Mouse (Mus musculus): ENCODE results near the gene D630045J12Rik.

Gene D630045J12Rik

GRCm38 (mm10) chr6:38242295-38242830 lies 11.4 kb downstream of the D630045J12Rik start:
- no peak for DNase-seq (ENCODE audit: low spot score in 2 of 2)

- no peak for DNase-seq (ENCODE audit: low spot score in 2 of 2)
These were observed 12.3 kb downstream of the D630045J12Rik start for GRCm38 (mm10) chr6:38241508-38241907.

- no peak for DNase-seq (ENCODE audit: low spot score in 2 of 2)
These were observed 13.2 kb downstream of the D630045J12Rik start for GRCm38 (mm10) chr6:38240618-38241017.

- DNase-seq (ENCODE audit: low spot score in 2 of 2): no peak
These were observed 15.4 kb downstream of the D630045J12Rik start for GRCm38 (mm10) chr6:38238382-38238781.

- DNase-seq (ENCODE audit: low spot score in 2 of 2): no peak
These were observed 17.7 kb downstream of the D630045J12Rik start for GRCm38 (mm10) chr6:38235991-38236658.

- no peak for DNase-seq (ENCODE audit: low spot score in 2 of 2)
These were observed 20.0 kb downstream of the D630045J12Rik start for GRCm38 (mm10) chr6:38233803-38234202.

- no peak for DNase-seq (ENCODE audit: low spot score in 2 of 2)
These were observed 20.9 kb downstream of the D630045J12Rik start for GRCm38 (mm10) chr6:38232917-38233316.

GRCm38 (mm10) chr6:38231994-38232393 lies 21.8 kb downstream of the D630045J12Rik start:
- DNase-seq (ENCODE audit: low spot score in 2 of 2): no peak

GRCm38 (mm10) chr6:38224079-38224478 lies 29.7 kb downstream of the D630045J12Rik start:
- no peak for DNase-seq (ENCODE audit: low spot score in 2 of 2)

GRCm38 (mm10) chr6:38219261-38219660 lies 34.5 kb downstream of the D630045J12Rik start:
- no peak for DNase-seq (ENCODE audit: low spot score in 2 of 2)

- DNase-seq (ENCODE audit: low spot score in 2 of 2): no peak
These were observed 38.2 kb downstream of the D630045J12Rik start for GRCm38 (mm10) chr6:38215448-38216110.

GRCm38 (mm10) chr6:38207621-38208020 lies 46.2 kb downstream of the D630045J12Rik start:
- no peak for DNase-seq (ENCODE audit: low spot score in 2 of 2)

GRCm38 (mm10) chr6:38206941-38207531 lies 46.8 kb downstream of the D630045J12Rik start:
- no peak for DNase-seq (ENCODE audit: low spot score in 2 of 2)

- no peak for DNase-seq (ENCODE audit: low spot score in 2 of 2)
These were observed 48.4 kb downstream of the D630045J12Rik start for GRCm38 (mm10) chr6:38205375-38205774.

- no peak for DNase-seq (ENCODE audit: low spot score in 2 of 2)
These were observed 50.0 kb downstream of the D630045J12Rik start for GRCm38 (mm10) chr6:38203820-38204219.

- DNase-seq (ENCODE audit: low spot score in 2 of 2): no peak
These were observed 51.0 kb downstream of the D630045J12Rik start for GRCm38 (mm10) chr6:38202816-38203215.

GRCm38 (mm10) chr6:38201495-38201894 lies 52.3 kb downstream of the D630045J12Rik start:
- no peak for DNase-seq (ENCODE audit: low spot score in 2 of 2)

- DNase-seq (ENCODE audit: low spot score in 2 of 2): no peak
These were observed 54.2 kb downstream of the D630045J12Rik start for GRCm38 (mm10) chr6:38199599-38199998.

- DNase-seq (ENCODE audit: low spot score in 2 of 2): no peak
These were observed 55.1 kb downstream of the D630045J12Rik start for GRCm38 (mm10) chr6:38198727-38199126.

GRCm38 (mm10) chr6:38196266-38197189 lies 57.3 kb downstream of the D630045J12Rik start:
- no peak for DNase-seq (ENCODE audit: low spot score in 2 of 2)

GRCm38 (mm10) chr6:38195306-38195705 lies 58.5 kb downstream of the D630045J12Rik start:
- no peak for DNase-seq (ENCODE audit: low spot score in 2 of 2)

GRCm38 (mm10) chr6:38194046-38194445 lies 59.8 kb downstream of the D630045J12Rik start:
- DNase-seq (ENCODE audit: low spot score in 2 of 2): no peak

All from urinary bladder, postnatal 4 days (tissue).